Mouse (Mus musculus): ENCODE measurements around the gene Armh4.

GRCm38 (mm10) chr14:49766601-49767000 lies 16.6 kb downstream of the Armh4 start:
- TF ChIP-seq POLR2A (IDR thresholded peaks at IDR 0.05; ENCODE audit: extremely low read depth, insufficient read depth, low read length) (no peak), CTCF (IDR thresholded peaks at IDR 0.05; ENCODE audit: extremely low read depth, insufficient read depth, low read length) (no peak)
